Mouse (Mus musculus) gastrocnemius, postnatal 36 days (tissue): ENCODE results near the gene Ranbp3. TPM values are rescaled to one million over a fixed set of nuclear protein-coding genes. Genes with fewer than 3 reads are reported as not detected.
A peak's percentile ranks its signal among the peaks of the same experiment; 100 is the strongest.
"Not testable (repeated sequence)": the region's sequence is repeated elsewhere in the genome, so short reads cannot be mapped to it uniquely, and the experiment has no call there.

Source experiments
- DNase-seq, 2 experiments: peaks; one replicate each; pipeline ENCODE4 v3.0.0; 2022
- intact Hi-C: fragments of 180-260 bp; cut with DNase I; formaldehyde crosslinking; loops from one replicate; pipeline ENCODE4 v1.15.1; 2025
- long read RNA-seq, 2 experiments: library from polyadenylated mRNA; stranded (forward); transcript quantifications; one replicate each; pipeline ENCODE4 v2.0.0; 2021
- total RNA-seq, 2 experiments: library from RNA; stranded (reverse); gene quantifications; 2 replicates each; pipeline ENCODE4 v1.2.3; 2021

Gene Ranbp3
- total RNA-seq: 10 to 100 TPM; 37.0 to 37.1 TPM
- long read RNA-seq, experiment 1, transcript Ranbp3-201 (16 exons, 2,373 nt): major isoform, 8 of 16 reads
- long read RNA-seq, experiment 1, partial matches to known transcripts: 6 of 16 reads
- long read RNA-seq, experiment 1, other reads (novel, unspliced or antisense): 1 of 16 reads
- long read RNA-seq, experiment 2, transcript Ranbp3-201 (16 exons, 2,373 nt): major isoform, 23 of 33 reads
- long read RNA-seq, experiment 2, partial matches to known transcripts: 7 of 33 reads
- long read RNA-seq, experiment 2, other reads (novel, unspliced or antisense): 1 of 33 reads

DNA sequence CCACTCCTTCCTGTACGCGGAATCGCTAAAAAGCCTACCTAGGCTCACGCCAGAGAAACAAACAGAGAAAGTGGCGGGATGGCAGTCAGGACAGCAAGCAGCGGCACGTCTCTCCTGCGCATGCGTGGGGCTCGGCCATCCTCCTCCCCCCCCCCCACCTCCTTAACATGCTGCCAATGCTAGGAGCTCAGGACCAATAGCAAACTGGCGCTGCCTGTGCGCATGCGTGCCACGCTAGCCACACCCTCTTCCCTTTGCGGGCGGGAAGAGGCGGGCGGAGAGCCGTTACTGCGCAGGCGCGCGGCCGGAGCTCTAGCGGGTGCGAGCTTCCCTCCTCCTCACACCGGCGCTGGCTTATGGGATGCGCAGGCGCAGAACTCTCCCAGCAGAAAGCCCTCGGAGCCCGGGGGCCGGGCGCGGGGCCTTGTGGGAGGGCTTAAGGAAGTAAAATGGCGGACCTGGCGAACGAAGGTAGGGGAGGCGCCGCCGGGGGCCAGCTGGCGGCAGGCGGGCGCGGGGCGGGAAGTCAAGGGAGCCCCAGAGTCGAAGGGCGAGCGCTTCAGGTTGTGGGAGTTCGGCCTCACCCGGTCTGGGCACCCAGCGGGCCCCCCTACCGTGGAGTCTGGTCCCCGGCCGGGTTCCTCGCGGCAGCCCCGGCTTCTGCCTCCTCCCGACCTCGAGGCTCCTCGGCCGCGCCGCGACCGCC, at the start of gene Ranbp3:
TSS of gene Ranbp3 (plus strand) at position 354 of the 706 bp plus-strand sequence.
- peak; percentile 96 to 99 for DNase-seq
- intact Hi-C loops: no loop called here

GRCm38 (mm10) chr17:56625495-56625894, 47.6 kb upstream of the Ranbp3 start:
- no peak for DNase-seq
- intact Hi-C loops: loop anchor here (5.0 to 10.0 kb wide), 2 partner anchors 132 to 369 kb away; partner anchors contain the start of genes Alkbh7, Clpp and Nrtn

DNA sequence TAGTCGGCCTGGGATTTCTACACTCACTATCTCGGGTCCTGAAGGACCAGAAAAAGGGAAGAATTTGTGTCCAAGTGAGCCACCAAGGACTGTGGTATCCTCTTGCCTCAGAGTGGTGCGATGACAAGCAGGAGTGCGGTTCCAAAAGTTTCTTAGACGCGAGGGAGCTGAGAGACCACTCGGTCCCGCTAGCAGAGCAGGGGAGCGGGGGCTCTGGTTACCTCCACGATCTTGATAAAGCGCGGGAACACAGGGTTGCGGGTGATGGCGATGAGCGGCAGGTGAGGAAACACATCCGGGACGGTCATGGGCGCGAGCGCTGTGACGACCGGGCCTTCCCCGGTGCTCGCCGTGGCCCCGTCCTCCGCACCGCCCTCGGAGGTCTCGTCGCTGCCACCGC, 46.8 kb upstream of the Ranbp3 start:
- DNase-seq: no peak
- intact Hi-C loops: loop anchor here (5.0 to 10.0 kb wide), 2 partner anchors 131 to 369 kb away; partner anchors contain the start of genes Alkbh7, Clpp and Nrtn

DNA sequence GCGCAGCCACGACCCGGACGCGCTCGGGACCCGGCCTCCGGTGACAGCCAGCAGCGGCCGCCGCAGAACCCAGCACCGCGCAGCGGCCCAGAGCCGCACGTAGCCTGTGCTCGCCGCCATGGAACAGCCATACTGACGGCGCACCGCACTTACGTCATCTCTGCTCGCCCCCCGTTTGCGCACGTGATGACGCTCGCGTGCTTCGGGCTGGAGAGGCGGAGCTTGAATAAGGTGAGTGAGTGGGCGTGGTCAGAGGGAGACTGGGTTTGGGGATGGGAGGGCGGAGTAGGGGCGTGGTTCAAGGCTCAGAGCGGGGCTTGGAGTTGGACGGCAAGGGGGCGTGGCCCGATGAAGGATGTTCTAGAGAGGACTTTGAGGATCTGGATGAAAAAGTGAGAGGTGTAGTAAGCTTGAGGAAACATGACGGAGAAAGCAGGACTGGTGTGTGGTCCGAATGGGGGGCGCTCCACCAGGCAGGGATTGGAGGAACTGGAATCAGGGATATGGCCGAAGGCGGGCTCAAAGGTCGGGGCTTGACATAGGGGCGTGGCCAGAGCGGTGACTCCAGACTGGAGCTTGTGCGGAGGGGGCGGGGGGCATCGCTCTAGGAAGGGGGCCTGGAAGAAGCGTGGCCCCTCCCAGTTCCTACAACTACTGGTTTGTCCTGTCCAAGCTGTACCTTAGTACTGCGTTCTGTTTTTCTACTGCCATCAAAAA, 46.2 kb upstream of the Ranbp3 start, which contains the start of gene Lonp1:
TSS of gene Lonp1 (minus strand) at position 134 of the 717 bp plus-strand sequence.
- intact Hi-C loops: loop anchor here (5.0 to 10.0 kb wide), 2 partner anchors 130 to 368 kb away; partner anchors contain the start of genes Alkbh7, Clpp and Nrtn
- peak; percentile 88 to 89 for DNase-seq

DNA sequence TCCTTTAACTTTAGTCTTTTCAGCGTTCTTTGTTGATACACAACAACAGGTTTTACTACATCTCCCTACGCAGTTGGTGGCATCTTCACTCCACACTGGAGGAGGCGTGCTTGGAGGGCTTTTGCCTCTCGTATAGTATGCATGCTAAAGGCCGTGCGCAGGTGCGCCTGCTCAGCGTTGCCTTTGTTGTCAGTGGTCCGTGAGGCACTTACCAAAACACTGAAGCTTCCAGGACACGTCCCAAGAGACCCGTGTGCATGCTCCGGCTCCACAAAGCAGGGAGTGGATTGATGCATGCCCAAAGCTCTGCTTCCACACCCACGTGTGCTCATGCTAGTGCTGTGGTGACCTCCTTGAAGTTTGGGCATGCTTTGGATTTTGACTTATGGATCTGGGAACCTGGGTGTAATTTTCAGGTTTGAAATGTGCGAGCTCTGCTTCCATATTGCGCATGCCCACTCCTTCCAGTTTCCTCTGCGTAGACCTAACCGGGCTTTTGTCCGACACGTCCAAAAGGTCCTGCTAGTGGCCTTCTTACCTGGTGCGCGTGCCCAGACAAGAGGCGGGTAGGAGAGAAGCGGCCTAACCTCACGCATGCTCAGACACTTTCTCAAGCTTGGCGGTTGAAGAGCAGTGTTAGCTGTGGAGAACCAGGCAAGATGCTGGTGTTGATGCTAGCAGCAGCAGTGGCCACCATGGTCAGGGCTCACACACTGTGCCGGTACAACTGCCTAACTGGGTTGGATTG, 45.4 kb upstream of the Ranbp3 start, which contains the start of gene Catsperd:
TSS of gene Catsperd (plus strand) at position 614 of the 748 bp plus-strand sequence.
- DNase-seq: no peak
- intact Hi-C loops: loop anchor here (5.0 to 10.0 kb wide), 2 partner anchors 130 to 367 kb away; partner anchors contain the start of genes Alkbh7, Clpp and Nrtn

DNA sequence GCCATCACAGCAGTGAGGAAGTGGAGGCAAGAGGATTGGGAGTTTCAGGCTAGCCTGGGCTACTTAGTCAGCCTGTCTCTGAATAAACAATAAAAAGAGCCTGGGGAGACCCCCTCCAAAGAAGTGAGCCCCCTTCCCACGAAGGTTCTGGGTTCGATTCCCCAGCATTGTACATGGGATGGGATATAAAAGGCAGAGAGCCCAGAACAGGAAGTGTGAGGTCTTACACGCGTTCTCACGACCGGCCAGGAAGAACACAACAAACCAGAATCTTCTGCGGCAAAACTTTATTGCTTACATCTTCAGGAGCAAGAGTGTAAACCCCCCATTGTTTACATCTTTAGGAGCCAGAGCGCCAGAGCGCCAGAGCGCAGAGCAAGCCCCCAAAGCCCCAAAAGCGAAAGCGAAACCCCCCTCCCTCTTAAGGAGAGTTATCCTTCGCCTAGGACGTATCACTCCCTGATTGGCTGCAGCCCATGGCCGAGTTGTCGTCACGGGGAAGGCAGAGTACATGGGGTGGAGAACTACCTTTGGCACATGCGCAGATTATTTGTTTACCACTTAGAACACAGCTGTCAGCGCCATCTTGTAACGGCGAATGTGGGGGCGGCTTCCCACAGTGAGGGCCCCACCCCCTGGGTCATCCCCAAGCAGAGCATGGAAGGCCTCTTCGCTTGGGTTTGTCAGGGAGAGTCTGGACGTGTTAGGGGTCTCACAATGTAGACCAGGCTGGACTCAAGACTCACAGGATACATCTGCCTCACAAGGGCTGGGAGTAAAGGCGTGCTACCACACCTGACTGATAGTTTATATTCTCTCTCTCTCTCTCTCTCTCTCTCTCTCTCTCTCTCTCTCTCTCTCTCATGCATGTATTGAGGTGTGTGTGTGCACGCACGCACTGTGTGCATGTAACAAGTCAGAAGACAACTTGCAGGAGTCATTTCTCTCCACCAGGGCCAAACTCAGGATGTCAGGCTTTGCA, 43.0 kb upstream of the Ranbp3 start:
- intact Hi-C loops: loop anchor here (5.0 to 10.0 kb wide), 2 partner anchors 127 to 365 kb away; partner anchors contain the start of genes Alkbh7, Clpp and Nrtn

GRCm38 (mm10) chr17:56631807-56632206, 41.3 kb upstream of the Ranbp3 start:
- no peak for DNase-seq
- intact Hi-C loops: no loop called here

More for the DNA sequence above, 43.0 kb upstream of the Ranbp3 start:
- not testable (repeated sequence) for DNase-seq

GRCm38 (mm10) chr17:56634023-56634422, 39.1 kb upstream of the Ranbp3 start:
- no peak for DNase-seq
- intact Hi-C loops: no loop called here

DNA sequence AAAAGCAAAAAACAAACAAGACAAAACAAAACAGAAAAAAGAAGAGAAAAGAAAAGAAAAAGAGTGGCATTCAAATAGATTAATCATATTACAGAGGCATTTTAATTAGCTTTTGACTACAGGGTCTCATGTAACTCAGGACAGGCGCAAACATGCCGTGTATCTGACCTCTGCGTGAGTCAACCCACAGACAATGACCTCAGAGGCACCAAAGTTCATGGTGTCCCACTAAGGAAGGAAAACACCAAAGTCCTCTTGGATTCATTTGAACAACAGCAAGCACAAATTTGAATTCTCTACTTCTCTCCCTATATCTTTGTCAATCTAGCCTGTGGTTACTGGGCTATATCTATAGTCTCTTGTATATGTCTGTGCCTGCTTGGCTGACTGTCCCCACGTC, 29.9 kb upstream of the Ranbp3 start:
- intact Hi-C loops: no loop called here
- DNase-seq: no peak

- DNase-seq: no peak
- intact Hi-C loops: no loop called here
These were observed 25.5 kb upstream of the Ranbp3 start for GRCm38 (mm10) chr17:56647546-56647945.

- no peak for DNase-seq
- intact Hi-C loops: no loop called here
These were observed 21.3 kb upstream of the Ranbp3 start for GRCm38 (mm10) chr17:56651801-56652200.

DNA sequence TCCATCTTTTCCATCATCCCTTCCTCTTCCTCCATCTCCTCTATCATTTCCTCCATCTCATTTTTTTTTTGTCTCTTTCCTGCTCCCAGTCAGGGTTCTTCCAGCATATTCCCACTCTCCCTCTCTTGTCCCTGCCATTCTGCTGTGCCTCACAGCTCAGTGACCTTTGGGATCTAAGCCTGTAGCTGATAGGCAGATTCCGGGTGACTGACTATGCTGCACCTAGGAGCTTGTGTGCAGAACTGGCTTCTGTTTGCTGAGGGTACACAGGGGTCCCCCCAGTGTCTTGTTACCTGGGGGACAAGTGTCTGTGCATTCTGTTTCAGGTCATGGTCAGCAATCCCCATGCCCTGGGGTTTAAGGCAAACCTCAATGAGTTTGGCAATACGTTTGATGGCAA, 18.3 kb upstream of the Ranbp3 start:
- no peak for DNase-seq
- intact Hi-C loops: no loop called here

DNA sequence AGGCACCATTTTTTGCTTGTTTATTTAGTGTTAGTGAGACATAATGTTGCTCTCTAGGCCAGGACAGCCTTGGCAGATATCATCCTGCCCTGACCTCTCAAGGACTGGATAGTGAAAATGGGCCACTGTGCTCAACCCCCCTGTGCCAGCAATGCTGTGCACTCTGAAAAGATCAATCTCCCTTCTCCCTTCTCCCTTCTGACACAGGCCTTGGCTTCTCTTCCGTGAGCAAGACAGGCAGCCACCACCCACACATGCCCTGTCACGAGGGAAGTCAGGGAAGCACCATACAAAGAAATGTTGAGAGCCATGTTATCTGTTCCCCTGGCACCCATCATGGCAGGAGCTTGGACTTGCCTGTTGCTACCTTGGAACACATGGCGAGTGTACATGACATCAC, 17.8 kb upstream of the Ranbp3 start:
- intact Hi-C loops: no loop called here
- no peak for DNase-seq

DNA sequence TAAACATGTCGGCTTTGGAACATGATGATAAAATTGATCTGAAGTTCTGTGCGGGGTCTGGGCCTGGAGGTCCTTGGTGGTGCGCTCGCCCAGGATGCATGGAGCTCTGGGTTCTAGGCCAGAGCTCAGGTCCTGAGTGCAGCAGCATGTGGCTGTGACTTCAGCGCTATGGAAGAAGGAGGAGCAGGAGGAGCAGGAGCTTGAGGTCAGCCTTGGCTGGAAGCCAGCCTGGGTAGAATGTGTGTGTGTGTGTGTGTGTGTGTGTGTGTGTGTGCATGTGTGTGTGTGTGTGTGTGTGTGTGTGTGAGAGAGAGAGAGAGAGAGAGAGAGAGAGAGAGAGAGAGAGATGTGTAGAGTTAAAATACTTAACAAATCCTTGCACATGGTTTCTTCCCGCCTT, 16.9 kb upstream of the Ranbp3 start:
- intact Hi-C loops: no loop called here

DNA sequence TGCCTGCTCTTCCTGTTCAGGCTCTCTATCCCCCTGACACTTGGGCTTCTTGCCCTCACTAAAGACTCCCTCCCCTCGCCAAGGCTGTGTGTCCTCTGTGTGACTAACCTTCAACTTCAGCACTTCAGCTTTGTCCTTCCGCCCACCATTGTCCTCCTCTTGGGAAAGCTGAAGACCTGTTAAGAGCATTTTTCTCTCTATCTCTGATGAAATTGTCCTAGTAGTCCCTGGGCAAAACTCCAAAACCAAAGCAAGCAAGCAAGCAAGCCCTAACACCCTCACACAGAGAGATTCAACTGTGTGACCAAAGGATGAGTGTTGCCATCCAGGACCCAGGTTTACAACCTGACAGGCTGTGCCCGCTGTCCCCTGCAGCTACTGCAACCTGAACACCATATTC, 9.4 kb upstream of the Ranbp3 start:
- intact Hi-C loops: loop anchor here (10.0 kb wide), 1 partner anchor 309 kb away; no protein-coding TSS in a partner anchor
- DNase-seq: no peak

More for the DNA sequence above, 16.9 kb upstream of the Ranbp3 start:
- DNase-seq: no peak

DNA sequence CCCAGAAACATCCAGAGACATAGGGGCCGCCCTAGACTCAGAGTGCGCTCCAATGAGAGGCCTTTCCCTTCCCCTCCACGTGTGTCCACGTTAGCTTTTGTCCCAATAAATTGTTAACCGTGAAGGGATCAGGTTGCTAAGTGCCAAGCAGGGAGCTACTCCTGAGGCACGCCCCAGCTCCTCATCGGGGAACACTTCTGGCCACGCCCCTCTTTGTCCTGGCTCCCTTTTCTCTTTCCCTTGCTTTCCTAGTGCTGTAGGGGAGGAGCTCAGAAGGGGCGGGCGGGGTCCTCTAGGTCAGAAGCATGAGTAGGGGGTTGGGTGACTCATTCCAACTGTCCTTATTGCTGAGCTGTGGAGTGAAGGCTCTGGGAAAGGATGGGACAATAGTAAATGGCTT, 8.8 kb upstream of the Ranbp3 start:
- intact Hi-C loops: loop anchor here (10.0 kb wide), 1 partner anchor 310 kb away; no protein-coding TSS in a partner anchor
- no peak for DNase-seq

GRCm38 (mm10) chr17:56666384-56666783, 6.7 kb upstream of the Ranbp3 start:
- intact Hi-C loops: loop anchor here (5.0 to 10.0 kb wide), 2 partner anchors 54 to 312 kb away; partner anchors contain the start of gene Rpl36
- DNase-seq: no peak

- intact Hi-C loops: loop anchor here (5.0 to 10.0 kb wide), 2 partner anchors 55 to 313 kb away; partner anchors contain the start of gene Rpl36
- no peak for DNase-seq
These were observed 5.5 kb upstream of the Ranbp3 start for GRCm38 (mm10) chr17:56667591-56667990.
